Mouse (Mus musculus): Measurements from ENCODE around the gene Mmadhc.

Gene Mmadhc

DNA sequence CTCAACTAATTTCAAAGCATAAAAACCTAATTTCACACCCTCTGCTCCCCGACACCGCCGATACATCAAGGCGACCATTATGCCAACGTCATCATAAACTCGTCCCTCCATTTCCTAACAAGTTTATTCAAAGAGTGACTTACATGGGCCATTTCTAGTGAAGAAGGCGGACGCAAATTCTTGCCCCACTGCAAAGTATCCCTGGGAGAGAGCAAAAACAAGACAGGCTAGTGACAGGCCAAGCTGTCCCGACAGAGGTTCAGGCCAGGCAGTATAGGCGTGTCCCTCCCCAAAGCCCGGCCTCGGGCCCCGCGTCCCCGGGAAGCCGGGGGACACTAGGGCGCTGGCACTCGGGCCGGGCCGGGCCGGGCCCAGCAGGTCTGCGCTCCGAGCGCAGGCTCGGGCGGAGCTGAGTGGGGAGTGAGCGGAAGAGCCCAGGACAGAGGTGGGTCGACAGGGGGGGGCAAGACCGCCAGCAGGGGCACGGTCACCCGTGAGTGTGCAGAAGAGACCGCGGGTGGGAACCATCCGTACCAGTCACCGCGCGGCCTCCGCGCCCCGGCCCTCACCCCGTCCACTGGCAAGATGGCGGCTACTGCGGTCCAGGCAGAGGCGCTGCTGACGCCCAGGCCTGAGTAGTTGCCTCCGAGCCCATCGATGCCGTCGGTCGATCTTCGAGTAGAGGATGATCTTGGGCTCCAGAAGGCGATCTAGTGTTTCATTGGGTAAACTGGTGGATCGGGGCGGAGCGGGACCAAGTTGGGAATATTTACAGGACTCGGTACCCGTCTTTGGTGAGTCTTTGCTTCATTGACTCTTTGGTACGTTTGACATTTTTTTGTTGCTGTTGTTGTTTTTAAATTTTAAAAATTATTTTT, at the start of gene Mmadhc:
Mmadhc (minus strand) TSS at position 693 of the 878 bp plus-strand sequence.
- peak; percentile 81 for DNase-seq (ENCODE audit: low read depth, low spot score)

GRCm38 (mm10) chr2:50343598-50343997, 47.0 kb upstream of the Mmadhc start:
- DNase-seq (ENCODE audit: low read depth, low spot score) = no peak

DNA sequence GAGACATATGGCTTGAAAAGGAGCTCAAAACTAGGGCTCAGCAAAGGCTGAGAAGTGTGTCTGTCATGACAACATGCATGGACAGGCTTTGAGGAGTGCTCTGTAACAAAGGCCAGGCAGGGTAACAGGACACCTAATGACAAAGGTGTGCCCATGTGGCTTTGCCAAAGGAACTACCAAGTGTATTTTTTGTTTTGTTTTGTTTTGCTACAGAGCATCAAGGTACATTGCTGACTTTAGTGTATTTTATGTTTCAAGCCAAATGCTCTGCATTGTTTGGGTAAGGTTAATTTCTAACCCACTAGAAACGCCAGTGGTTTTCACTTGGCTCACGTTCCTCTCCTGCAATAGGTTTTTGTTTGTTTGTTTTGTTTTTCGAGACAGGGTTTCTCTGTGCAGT, 42.5 kb upstream of the Mmadhc start:
- DNase-seq (ENCODE audit: low read depth, low spot score) = no peak

DNA sequence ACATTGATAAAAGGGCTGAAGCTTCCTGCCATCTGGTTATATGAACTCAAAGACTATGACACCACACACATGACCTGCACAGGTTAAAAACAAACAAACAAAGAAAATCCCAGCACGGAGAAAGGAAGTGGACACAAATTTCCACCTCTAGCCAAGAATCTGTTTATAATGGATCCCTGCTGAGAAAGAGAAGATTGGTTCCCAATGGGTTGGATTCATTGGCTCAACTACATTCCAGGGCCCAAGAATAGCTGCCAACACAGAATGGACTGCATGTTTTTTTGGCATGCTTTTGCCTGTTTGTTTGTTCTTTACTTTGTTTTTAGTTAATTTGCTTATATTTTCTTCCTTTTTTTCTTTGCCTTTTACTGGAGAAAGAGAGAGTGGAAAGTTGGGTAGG, 41.0 kb upstream of the Mmadhc start:
- no peak for DNase-seq (ENCODE audit: low read depth, low spot score)

- no peak for DNase-seq (ENCODE audit: low read depth, low spot score)
These were observed 35.2 kb upstream of the Mmadhc start for GRCm38 (mm10) chr2:50331716-50332270.

GRCm38 (mm10) chr2:50328181-50328580, 31.6 kb upstream of the Mmadhc start:
- no peak for DNase-seq (ENCODE audit: low read depth, low spot score)

- no peak for DNase-seq (ENCODE audit: low read depth, low spot score)
These were observed 28.2 kb upstream of the Mmadhc start for GRCm38 (mm10) chr2:50324799-50325198.

- DNase-seq (ENCODE audit: low read depth, low spot score) = no peak
These were observed 10.2 kb upstream of the Mmadhc start for GRCm38 (mm10) chr2:50306663-50307320.

- DNase-seq (ENCODE audit: low read depth, low spot score) = no peak
These were observed 8.4 kb upstream of the Mmadhc start for GRCm38 (mm10) chr2:50304824-50305577.

DNA sequence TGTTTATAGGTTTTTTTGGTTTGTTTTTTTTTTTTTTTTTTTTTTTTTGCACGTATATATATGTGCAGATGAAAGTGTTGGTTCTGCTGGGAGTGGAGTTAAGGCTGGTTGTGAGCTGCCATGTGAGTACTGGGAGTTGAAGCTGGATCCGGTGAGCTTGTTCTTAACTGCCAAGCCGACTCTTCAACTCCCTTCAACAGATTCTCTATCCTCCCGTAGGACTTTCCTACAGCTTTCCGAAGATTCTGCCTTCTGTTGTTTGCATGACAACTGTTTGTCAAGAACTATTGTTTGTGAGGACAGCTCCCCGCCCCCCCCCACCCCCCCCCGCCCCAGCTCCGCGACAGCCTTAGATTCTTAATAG, 368 bp upstream of the Mmadhc start:
- DNase-seq (ENCODE audit: low read depth, low spot score) = no peak

DNA sequence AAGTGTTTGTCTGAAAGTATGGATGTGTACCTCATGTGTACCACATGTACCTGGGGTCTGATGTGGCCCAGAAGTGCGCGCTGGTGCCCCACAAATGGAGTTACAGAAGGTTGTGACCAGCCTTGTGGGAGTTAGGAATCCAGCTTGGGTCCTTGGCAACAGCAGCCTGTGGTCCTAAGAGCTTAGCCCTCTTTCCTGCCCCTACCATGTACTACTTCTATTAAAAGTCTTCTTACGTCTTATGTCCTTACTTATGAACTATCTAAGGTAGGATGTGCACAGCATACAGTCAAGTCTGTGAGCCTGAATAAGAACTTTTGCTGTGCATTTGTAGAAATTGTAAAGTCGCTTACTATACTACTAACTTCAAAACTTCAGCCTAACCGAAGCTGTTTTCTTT, 1.0 kb downstream of the Mmadhc start:
- DNase-seq (ENCODE audit: low read depth, low spot score) = no peak

GRCm38 (mm10) chr2:50294084-50294483, 2.5 kb downstream of the Mmadhc start:
- DNase-seq (ENCODE audit: low read depth, low spot score) = no peak

GRCm38 (mm10) chr2:50293572-50293971, 3.0 kb downstream of the Mmadhc start:
- DNase-seq (ENCODE audit: low read depth, low spot score) = no peak

- no peak for DNase-seq (ENCODE audit: low read depth, low spot score)
These were observed 4.7 kb downstream of the Mmadhc start for GRCm38 (mm10) chr2:50291901-50292300.

DNA sequence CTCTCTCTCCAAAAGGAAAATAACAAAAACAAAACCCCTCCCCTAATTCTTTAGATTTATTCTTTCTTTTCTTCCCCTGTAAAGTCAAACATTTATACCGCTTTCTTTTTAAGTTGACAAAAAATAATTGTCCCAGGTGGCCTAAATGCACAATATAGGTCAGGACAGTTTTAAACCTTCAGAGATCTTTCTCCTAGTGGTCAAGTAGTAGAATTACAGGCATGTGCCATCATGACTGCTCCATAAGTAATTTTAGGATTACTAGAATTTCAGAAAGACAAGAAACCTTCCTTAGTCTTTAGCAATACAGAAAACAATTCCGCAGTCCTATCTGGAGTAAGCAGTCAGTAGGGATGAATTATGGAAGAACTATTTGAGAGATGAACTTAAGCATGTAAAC, 5.8 kb downstream of the Mmadhc start:
- no peak for DNase-seq (ENCODE audit: low read depth, low spot score)

- no peak for DNase-seq (ENCODE audit: low read depth, low spot score)
These were observed 11.8 kb downstream of the Mmadhc start for GRCm38 (mm10) chr2:50284781-50285180.

DNA sequence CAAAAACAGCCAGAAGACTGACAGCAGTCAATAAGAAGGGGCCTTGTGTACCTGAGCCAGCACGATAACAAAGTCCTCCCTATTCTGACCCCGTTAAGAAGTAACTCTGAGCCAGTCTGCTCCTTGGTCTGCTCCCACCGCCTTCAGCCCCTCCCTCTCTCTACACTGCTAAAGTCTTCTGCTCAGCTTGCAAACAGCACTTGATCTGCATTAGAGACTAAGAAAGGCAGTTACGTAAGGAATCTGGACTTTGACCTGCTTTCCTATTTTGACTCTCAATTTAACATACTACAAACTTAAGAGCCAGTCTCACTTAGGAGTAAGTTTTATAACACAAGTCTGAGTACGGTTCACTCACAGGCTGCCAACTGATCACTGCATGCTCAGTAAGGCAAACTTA, 12.6 kb downstream of the Mmadhc start:
- DNase-seq (ENCODE audit: low read depth, low spot score) = no peak

DNA sequence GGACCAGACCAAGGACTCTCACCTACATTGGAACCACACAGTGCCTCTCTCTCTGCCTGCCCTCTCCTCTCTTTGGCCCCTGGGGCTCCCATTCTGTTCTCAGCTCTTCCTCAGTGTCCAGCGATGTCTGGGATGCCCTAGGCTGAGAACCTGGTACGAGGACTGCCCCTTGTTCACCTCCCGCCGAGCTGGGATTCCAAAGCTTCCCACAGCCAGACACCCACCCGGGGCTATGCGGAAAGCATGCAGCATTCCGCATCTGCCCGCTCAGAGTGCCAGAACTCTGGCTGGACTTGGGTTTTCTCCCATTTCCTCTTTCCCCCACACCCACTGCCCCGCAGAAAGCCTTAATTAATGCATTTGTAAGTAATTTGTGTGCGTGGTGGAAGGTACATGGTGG, 19.9 kb downstream of the Mmadhc start:
- no peak for DNase-seq (ENCODE audit: low read depth, low spot score)

DNA sequence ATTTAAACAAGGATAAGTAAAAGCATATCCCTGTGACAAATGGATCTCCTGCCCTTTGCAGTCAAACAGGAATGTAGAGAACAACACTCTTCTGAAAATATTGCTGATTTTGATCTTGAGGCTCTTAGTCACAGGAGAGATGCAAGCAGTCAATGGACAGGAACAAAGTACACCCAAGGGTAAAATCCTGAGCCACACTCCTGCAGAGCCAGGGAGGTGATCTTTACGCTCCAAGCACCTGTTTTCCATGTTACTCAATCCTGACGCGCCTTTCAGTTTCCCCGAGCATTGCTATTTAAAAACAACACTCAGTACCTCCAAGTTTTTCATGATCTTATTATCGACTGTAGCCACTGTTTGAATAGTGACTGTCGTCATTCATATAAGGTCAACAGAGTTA, 23.2 kb downstream of the Mmadhc start:
- no peak for DNase-seq (ENCODE audit: low read depth, low spot score)

DNA sequence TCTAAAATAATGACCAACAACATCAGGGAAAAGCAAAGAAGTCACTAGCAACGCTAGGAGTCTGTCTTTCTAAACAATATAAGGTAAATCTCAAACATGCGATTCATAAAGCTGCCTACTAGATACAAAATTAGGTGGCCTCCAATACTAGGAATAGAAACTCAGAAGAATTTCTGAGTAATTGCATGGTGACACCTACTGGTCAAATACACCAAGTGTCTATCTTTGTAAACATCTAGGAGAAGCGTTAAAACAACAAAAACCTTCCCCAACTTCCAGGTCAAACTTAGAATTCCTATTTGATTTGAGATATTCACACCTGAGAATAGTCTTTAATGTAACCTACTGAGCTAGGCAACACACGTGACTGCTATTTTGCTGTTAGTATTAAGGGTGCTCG, 24.4 kb downstream of the Mmadhc start:
- DNase-seq (ENCODE audit: low read depth, low spot score) = no peak

DNA sequence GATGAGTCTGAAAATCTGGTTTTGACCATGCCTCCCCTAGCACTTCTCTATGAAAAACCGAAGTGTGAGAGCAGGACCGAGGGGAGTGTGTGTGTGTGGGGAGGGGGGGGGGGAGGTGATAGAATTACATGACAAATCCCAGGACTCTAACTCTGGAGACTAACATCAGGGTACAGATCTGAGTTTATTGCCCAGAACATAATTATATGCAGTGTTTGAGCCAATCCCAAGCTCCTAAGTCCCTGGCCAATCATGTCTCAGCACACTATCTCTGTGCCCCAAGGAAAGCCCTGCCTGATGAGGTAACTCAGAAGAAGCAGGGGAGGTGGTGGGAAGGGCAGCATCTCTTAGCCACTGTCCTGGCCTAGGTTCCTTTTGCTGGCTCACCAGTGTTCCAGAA, 28.1 kb downstream of the Mmadhc start:
- no peak for DNase-seq (ENCODE audit: low read depth, low spot score)

- no peak for DNase-seq (ENCODE audit: low read depth, low spot score)
These were observed 29.6 kb downstream of the Mmadhc start for GRCm38 (mm10) chr2:50267046-50267445.
